In the genomic region with DNA sequence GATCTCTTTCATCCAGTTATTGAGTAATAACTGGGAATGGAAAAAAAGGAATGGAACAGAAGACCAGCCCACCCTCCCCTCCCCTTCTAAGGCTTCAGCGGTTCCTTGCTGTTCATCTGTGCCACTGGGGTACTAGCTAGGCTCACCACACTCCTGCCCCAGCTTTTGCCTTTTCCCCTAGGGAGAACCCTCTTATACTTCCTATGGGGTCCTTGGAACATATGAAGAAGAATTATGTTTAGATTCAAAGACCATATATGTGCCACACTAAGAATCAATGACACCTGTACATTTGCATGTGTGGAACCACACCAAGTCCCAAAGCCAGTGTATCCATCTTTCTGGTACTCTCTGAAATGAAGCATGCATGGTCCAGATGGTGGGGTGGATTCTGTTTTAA, we compare ENCODE assay signal across 25 mouse cellular contexts.
"Had no signal": no experiment of that assay in that cellular context is flagged by ENCODE, and none has a peak within 500 bp of the region (broad histone marks: within the 10 kb centered on the region; RNA-seq: fewer than 3 reads in every experiment).

No protein-coding gene starts in this region.

- H3K9ac ChIP-seq: limb, embryonic 12.5 days; limb, embryonic 13.5 days; limb, embryonic 15.5 days; liver, embryonic 12.5 days; liver, embryonic 13.5 days; liver, embryonic 14.5 days; liver, embryonic 15.5 days; liver, postnatal 0 days; lung, embryonic 14.5 days; lung, embryonic 15.5 days; midbrain, embryonic 12.5 days; midbrain, embryonic 13.5 days; midbrain, embryonic 15.5 days; neural tube, embryonic 12.5 days had no signal

- ATAC-seq: liver, embryonic 12.5 days; liver, postnatal 0 days; midbrain, embryonic 13.5 days; midbrain, embryonic 15.5 days; midbrain, embryonic 16.5 days had no signal

- H3K27ac ChIP-seq: limb, embryonic 10.5 days; limb, embryonic 12.5 days; limb, embryonic 13.5 days; limb, embryonic 15.5 days; liver, embryonic 12.5 days; liver, embryonic 13.5 days; liver, embryonic 14.5 days; liver, embryonic 15.5 days; lung, embryonic 15.5 days; macrophage; midbrain, embryonic 12.5 days; midbrain, embryonic 13.5 days; midbrain, embryonic 15.5 days; neural tube, embryonic 12.5 days had no signal

- H3K27me3 ChIP-seq: limb, embryonic 12.5 days; limb, embryonic 13.5 days; limb, embryonic 15.5 days; liver, embryonic 12.5 days; liver, embryonic 13.5 days; liver, embryonic 15.5 days; lung, embryonic 15.5 days; megakaryocyte, embryonic 14.5 days; midbrain, embryonic 12.5 days; midbrain, embryonic 13.5 days; midbrain, embryonic 15.5 days; neural tube, embryonic 12.5 days had no signal

- H3K4me2 ChIP-seq: limb, embryonic 12.5 days; limb, embryonic 13.5 days; limb, embryonic 15.5 days; liver, embryonic 11.5 days; liver, embryonic 12.5 days; liver, embryonic 13.5 days; liver, embryonic 15.5 days; lung, embryonic 14.5 days; lung, embryonic 15.5 days; midbrain, embryonic 12.5 days; midbrain, embryonic 13.5 days; midbrain, embryonic 15.5 days; neural tube, embryonic 12.5 days had no signal

- H3K4me3 ChIP-seq: limb, embryonic 10.5 days; limb, embryonic 12.5 days; limb, embryonic 13.5 days; limb, embryonic 15.5 days; liver, embryonic 12.5 days; liver, embryonic 13.5 days; liver, embryonic 15.5 days; lung, embryonic 15.5 days; megakaryocyte, embryonic 14.5 days; midbrain, embryonic 12.5 days; midbrain, embryonic 13.5 days; midbrain, embryonic 15.5 days; myocyte; neural tube, embryonic 12.5 days had no signal

- DNase-seq: left cerebral cortex, postnatal 4 days; liver; liver, embryonic 13.5 days; liver, postnatal 0 days; lung, adult 2 months; lung, embryonic 14.5 days; lung, postnatal 14 days; midbrain, embryonic 14.5 days had no signal

- H3K9me3 ChIP-seq: limb, embryonic 10.5 days; limb, embryonic 13.5 days; limb, embryonic 15.5 days; liver, embryonic 12.5 days; liver, embryonic 13.5 days; liver, embryonic 15.5 days; lung, embryonic 15.5 days; megakaryocyte, embryonic 14.5 days; midbrain, embryonic 12.5 days; midbrain, embryonic 15.5 days; neural tube, embryonic 12.5 days had no signal

- H3K4me1 ChIP-seq: liver, embryonic 12.5 days; liver, embryonic 13.5 days; liver, embryonic 15.5 days; megakaryocyte, embryonic 14.5 days; midbrain, embryonic 12.5 days; midbrain, embryonic 13.5 days; midbrain, embryonic 15.5 days; neural tube, embryonic 12.5 days had no signal

- H3K36me3 ChIP-seq: limb, embryonic 10.5 days; limb, embryonic 12.5 days; limb, embryonic 13.5 days; limb, embryonic 15.5 days; liver, embryonic 12.5 days; liver, embryonic 13.5 days; liver, embryonic 15.5 days; lung, embryonic 15.5 days; midbrain, embryonic 12.5 days; midbrain, embryonic 13.5 days; midbrain, embryonic 15.5 days; neural tube, embryonic 12.5 days had no signal
